Mouse (Mus musculus): Measurements from ENCODE around the gene Vmn2r99.

The Vmn2r99 gene

GRCm38 (mm10) chr17:19361649-19362048, at the start of gene Vmn2r99:
Vmn2r99 (plus strand) TSS chr17:19361949.
- DNase-seq, result no peak

GRCm38 (mm10) chr17:19437623-19438022, 75.9 kb downstream of the Vmn2r99 start:
- DNase-seq, result no peak

- DNase-seq, result no peak
Measured at GRCm38 (mm10) chr17:19444932-19445331, 83.2 kb downstream of the Vmn2r99 start.
